Mouse (Mus musculus) common myeloid progenitor, adult 5-6 weeks (primary cell): ENCODE measurements at regions not wholly inside any gene's neighbourhood (a gene's known extent, or its start where the extent isn't known, plus 50 kb on each side); places are given as distances from the start of the nearest gene placed in this dataset.

Experiments used
- ATAC-seq: replicated peaks from 2 replicates; pipeline ENCODE4 v1.8.0; 2016; ENCODE audit warnings: low read depth, mild to moderate bottlenecking, moderate TSS enrichment, inconsistent platforms; ENCODE audit not compliant: poor library complexity, severe bottlenecking

DNA sequence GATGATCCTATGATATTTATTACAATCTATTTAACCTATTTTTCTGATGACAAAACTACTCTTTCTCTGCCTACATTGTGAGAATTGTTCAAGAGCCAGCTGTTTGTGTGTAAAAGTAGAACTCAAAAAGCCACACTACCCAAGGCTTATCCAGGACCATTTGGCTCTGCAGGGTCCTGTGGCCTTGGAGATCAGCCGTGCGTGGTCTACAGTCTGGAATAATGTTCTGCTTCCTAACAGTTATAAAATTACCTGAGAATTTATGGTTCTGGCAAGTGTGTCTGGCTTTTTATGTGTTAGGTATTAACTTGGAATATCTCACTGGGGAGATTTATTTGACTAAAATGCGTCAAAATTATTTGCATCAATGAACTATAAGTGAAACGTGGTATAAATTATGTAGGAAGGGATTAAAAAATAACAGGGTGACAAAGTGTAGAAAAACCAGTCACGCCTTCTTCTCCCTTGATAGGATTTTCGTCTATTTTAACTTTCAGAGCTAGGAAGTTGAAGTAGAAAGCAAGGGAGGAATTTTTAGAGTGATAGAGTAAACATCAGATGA is 1789.0 kb upstream of the Gm7489 start:
- ATAC-seq, result no peak

DNA sequence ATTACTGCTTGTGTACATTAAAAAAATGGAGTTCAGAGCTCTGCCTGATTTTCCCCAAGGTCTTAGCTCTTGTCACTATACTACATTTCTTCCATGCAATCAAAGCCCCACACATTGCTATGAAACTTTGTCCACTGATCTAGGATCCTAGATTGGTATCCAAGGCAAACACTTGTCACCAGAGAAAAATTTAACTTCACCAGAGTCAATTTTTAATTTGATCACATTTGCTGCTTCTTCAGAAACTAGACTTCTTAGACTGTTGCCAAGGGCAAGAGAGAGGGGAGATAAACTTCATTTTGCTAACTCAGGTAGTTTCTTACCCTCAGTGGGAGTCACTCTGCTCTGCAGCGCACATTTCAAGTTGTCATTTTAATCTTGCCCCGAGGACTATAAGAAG is 1775.9 kb upstream of the Gm7489 start:
- ATAC-seq, result no peak

DNA sequence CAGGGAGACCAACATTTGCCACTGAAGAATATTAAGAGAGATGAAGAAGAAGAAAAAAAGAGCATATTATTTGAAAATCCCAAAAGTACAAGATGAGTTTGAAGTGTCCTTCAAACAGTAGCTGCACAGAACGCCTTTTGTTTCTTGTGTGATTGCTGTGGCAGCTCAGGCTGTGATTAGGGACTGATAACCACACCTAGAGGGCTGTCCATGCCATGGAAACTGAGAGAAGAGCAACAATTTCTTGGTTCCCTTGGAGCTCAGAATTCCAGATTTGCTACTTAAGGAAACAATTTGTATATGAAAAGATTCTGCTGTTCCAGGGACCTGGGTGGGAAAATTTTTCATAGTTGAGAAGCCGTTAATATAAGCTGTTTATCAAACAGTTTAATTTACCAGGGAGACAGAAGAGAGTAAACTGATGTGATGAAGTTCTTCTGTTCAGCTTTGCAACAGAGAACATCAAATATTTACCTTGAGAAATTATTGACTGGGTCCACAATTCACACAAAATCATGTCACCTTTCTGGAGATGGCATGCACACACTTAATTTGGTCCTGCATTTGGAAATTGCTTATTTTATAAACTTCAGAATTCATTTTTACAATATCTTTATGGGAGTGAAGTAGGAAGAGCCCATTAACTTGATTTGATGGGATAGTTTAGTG is 1770.2 kb upstream of the Gm7489 start:
- no peak for ATAC-seq

DNA sequence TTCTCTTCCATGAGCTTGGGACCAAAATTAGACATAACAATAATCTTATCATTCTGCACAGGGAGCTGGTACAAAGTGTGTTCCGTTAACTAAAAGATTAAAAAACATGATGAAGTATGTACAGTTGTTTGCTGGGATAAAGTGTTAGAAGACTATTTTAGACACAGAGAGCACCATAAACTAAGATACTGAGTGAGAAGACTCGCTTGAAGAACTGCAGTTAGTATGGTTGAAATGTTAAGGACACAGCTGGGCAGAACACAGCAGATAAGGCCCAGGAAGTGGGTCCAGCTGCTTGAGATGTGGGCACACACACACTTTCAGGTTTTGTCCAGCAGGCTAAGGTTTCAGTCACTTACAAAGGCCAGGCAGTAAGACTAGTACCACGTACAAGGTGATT is 1748.0 kb upstream of the Gm7489 start:
- no peak for ATAC-seq

DNA sequence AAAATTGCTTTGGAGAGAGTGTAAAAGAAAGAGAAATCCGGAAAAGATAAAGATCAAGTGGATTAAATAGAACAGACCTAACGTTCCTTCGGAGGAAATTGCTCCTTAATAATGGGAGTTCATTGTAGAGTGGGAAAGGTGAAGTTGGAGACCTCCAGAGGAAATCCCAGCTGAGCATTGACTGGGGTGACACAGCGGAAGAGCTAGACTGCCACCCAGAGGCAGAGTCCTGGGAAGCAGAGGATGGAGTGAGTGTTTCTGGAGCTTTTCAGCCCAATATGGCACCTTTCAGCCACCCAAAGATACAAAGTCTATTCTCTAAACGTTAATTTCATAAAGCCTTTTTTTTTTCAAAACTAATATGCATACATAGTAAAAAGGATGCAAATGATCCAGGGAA is 1731.3 kb upstream of the Gm7489 start:
- 0 out of 2 replicates have a peak, but pooled peaks have one; percentile 58 for ATAC-seq

DNA sequence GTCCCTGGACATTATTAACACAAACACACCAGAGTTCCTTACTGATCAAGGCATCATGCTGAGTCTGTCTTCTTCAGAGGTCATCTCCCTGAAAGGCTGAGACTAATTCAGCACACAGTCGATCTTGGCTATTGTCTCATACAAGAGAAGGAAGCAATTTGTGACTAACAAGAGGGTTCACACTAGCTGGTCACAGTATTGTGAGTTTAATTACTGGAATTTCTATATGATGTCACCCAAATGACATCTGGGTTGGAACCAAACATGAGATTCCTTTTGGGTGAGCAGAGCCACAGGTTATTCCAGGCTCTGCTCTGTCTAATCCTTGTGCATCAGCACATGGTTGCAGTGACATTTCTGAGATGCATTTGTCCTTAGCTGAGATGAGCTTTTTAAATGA is 1728.9 kb upstream of the Gm7489 start:
- no peak for ATAC-seq

DNA sequence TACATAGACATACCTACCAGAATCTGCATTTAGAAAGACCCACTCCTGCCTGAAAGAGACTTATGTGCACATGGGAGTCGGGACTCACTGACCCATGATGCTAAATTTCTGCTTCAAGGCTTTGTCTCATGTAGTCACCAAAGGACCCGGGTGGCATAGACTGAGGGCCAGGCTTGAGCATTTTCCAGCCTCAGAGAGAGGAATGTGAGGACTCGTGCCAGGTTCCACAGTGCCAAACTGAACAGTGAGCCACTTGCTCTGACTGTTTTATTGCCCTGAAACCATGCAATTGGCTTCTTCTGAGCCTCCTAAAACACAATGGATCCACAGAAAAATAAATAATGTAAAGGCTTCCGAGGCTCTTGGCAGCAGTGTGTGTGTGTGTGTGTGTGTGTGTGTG is 1727.9 kb upstream of the Gm7489 start:
- ATAC-seq, result no peak

DNA sequence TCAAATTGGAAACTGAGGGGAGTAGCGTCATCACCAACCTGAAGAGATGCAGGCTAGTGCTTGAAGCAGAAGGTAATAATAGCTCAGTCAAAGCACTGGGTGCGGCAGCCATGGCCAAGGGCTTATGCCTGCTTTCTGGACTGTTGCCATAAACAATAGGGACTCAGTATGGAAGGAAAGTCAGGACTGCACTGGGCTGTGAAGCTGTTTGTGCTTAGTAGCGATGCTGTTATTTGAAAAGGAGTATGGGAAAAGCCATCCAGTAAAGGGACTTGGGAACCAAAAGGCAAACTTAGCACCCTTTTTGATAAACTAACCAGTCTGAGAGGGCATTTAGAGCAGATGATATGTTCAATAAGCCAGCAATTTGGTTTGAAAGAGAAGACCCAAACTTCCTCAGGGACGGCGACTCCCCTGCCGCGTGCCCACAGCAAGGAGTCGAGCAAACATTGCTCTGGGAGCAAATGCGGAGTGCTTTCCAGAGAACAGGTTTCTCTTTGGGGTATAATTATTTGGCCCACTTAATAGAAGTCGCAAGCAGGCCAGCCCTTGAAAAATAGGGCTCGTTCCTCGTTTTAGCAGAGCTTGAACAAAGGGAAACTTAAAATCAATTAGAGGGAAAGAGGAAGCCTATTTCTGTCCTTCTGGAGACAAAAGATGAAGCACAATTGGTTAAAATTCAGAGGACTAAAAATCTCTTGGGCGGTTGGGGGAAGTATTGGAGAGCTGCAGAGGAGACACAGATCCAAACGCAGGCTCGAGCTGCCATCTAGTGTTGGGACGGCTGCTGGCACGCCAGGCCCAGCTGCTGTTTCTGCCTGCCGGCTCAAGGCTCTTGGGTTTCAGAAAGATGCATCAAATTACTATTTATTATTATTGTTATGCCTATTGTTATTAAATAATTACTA is 1724.3 kb upstream of the Gm7489 start:
- ATAC-seq, result peak; percentile 99

DNA sequence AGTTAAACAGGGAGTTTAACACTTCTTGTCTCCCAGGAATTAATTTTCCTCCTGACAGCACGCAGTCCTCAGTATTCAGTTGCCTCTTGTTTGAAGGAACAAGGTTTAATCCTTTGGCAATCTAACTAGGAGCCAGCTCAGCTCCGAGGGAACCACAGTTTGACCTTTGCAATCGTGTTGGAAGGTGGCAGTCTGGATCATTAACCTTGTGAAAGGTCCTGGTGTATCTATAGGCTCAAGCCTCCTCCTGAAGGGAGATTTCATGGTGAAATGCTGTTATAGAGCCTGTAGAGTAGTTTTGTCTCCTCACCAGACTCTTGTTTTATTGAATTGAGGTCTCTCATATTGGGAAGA is 1723.6 kb upstream of the Gm7489 start:
- no peak for ATAC-seq

DNA sequence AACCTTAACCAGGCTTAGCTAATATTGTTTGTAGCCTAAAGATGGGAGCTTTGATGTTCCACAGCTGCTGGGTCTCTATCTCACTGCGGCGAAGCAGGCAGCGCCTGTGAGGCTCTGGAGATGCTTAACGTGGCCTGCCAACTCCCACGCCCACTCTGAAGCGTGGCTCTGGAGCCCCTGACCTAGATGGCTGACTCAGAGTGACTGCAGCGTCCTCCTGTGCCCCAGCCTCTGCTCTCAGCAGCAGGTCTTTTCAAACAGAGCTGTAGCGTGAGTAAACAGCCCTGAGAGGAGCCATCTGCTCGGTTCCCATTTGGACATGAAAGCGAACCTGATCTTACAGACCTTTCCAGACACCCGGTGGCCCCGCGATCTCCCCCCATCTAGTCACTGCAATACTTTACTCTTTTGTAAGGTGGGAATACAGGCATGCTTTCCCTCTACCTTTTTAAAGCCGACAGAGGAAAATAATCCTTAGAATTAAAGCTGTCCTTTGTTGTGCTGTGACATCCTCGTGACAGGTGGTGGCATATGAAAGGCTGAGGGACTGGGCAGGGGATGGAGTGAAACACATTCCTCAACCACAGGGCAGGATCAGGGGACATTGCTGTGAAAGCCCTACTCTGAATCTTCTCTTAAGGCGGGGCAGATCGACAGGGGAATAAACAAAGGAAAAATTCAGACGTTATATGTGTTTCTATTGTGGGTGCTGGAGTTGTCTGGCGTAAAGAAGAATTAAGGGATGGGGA is 1723.0 kb upstream of the Gm7489 start:
- ATAC-seq, result no peak

DNA sequence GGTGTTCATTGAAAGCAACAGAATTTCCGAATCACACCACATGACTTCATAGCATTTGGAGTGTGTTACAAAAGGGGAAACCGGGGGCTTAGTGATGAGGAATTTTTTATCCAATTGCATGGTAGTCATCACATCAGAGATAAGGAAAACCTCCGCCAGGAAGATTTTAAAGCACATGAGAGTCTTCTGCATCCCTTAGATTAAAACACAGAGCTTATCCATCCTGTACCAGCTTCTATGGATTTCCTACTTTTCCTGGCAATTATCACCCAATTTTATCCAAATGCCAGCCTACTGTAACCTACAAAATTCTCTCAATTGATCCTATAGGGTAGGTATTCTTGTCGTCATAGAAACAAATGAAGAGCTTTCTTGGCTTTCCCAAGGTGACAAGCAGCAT is 1718.6 kb upstream of the Gm7489 start:
- ATAC-seq, result no peak

DNA sequence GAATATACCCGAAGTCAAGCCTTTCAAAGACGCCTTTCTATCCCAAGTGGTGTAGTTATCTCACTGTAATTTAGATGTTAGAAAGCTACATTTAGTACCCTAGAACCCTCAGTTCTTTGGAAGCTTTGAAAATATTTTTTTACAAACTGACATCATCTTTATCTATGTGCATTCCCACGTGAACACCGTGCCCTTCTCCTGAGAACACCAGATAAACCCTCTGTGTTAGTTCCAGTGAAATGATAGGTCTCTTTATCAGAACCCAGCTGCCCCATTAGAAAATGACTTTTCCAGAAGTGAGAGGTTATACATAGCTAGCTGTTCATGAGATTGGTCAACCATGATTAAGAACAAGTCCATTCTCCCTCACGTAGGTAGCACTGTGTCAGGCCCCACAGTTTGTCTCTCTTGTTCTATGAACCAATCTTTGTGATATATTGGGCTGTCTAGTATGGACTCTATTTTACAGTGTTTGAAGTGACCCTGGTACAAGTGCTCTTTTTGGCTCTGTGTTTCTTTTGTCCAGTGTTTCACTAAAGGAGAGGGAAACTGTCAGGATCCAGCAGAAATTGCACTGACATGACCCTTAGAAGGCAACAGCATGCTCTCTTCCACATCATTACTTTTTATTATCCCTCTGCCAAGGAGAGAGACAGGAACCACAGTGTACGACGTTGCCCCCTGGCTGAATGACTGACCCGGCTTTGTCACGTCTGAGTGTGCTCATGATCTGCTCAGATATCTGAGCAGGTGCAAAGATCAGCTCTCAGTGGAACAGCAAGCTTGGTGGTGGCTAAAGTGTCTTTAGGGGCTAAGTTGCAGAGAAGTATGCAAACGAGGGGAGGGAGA is 1717.9 kb upstream of the Gm7489 start:
- peak; percentile 47; the same call in 1 of the 2 replicates for ATAC-seq

DNA sequence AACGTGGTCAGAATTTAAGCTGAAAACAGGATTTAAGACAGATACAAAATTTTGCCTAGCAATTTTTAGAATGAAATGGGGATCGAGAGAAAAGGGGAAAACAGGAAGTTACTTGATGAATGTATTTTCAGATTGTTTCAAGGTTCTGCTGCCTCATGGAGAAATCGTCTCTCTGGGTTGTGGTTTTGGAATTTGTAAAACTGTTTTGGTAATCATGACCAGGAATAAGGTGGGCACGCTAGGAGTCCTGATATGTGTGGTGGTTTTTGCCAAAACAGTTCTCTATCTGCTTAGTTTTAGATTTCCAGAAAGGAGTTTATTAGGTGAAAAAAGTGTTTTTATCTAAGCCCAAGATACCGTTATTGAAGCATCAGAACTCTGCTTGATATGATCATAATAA is 1716.9 kb upstream of the Gm7489 start:
- ATAC-seq, result no peak

DNA sequence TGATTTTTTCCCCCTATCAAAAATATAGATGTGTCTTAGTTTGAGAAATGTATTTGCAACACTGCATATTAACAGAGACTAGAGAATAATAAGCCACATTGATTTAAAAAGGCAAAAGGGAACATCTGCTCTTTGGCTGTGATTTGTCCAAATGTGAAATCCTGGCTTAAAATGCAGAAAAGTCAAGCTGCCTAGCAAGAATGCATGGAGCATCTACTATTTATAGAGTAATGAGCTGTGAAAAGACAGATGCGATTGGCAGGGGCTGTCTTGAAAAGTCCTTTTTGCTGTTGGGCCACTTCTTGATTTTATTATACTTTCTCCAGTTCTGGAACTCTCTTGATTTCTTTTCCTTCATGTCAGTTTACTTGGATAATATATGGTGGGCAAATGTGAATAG is 1707.8 kb upstream of the Gm7489 start:
- no peak for ATAC-seq

DNA sequence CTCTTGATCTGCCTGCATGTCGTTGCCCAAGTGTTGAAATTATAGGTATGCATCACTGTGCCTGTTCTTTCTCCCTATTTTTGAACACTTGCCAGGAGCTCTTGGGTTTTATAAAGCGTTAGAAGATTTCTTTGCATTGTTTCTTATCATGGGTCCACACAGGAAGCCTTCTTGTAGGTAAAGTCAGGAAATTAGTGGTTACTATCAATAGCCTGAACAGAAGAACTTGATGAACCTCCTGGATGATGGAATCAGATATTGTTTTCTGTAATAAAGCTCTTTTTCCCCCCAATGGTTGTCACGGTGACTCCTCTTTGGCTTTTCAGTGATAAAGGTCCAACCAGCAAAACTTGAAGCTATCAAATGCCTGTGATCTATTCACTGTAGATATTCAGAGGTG is 1706.0 kb upstream of the Gm7489 start:
- no peak for ATAC-seq

DNA sequence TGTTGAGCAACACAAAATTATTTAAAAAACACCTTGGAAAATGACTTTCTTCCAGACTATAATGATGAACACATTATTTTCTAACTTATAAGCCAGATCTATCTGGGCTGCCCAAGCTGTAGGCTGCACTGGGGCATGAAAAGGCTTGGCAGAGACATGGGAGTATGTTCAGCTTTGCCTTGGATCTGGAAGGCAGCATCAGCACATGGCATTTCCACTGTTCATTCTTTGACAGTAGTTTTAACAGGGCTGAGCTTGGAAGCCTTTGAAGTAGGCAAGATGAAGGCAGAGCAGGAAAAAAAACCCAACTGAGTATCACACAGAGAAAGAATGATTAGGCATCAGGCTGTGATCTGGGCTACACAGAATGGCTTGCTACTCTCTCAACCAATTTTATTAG is 1705.3 kb upstream of the Gm7489 start:
- no peak for ATAC-seq

DNA sequence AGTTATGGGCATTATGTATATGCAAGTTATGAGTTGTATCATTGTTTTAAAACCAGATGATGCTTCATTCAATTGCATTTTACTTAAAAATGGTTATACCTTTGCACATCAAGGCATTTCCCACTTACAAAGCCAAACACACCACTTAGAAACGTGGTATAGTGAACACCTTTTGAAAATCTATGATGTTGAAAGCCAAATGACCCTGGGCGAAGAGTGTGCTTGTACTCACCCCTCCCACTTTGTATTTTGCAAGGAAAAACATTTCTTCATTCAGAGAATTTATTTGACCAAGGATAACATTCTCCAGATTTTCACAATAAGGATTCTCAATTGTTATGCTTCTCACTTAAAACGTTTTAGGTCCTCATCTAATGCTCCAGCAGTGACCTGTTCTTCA is 1693.5 kb upstream of the Gm7489 start:
- no peak for ATAC-seq

DNA sequence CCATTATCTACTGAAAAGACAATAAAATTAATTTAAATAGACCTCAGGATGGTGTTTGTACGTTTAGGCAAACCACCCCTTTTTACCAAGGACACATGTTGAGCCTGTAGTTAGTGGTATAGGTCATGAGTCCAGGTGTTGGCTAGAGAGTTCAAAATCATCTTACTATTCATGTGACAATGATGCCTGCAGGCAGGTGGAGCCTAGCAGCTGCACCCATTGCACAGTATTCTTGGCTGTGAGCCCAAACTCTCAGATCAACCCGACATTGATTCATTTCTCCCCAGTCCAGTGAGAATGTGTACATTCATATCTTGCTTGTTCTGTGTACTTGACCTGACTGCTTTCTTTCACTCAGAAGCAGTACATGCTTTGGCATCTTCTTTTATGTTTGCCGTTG is 1677.4 kb upstream of the Gm7489 start:
- ATAC-seq, result no peak

DNA sequence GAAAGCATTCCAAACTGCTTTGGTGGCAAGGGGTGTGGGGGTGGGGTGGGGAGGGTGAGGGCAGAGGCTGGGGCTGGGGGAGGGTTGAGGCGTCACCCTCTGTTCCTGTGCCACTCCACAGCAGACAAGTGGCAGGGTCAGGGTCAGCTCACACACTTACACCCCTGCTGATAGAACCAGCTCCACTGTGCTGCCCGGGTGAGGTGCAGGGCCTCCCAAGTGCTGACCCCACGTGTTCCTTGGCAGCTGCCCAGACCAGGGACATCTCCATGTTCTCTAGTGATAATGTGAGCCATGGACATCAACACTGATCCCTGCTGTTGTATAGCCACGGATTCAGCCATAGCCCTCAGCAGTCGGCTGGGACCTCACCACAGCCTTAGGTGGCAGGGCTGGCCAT is 1652.3 kb upstream of the Gm7489 start:
- no peak for ATAC-seq

DNA sequence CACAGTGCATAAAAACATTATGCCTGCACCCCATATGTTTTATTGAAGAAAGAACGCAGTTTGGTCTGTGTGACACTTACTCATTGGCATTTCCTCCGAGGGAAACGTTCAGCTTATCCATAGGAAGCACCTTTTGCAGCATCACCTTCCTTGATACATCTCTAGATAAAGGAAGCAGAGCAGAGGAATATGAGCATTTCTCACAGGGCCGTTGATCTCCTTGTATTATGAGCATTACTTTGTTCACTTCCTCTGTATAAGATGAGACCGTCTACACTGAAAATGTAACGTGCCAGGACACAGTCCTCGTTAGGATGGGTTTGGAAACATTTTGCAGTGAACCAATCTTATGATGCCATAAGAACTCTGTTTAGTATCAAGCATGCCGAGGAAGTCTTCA is 1648.5 kb upstream of the Gm7489 start:
- peak; percentile 39 for ATAC-seq
